Mouse (Mus musculus) ZHBTc4 (cell line): ENCODE measurements around the gene Gm49450.
"Not testable (repeated sequence)": the region's sequence is repeated elsewhere in the genome, so short reads cannot be mapped to it uniquely, and the experiment has no call there.

Experiments
- DNase-seq: peaks from one replicate; pipeline ENCODE4 v3.0.0-alpha.2; 2011; ENCODE audit warnings: low read depth, low spot score

The Gm49450 gene

DNA sequence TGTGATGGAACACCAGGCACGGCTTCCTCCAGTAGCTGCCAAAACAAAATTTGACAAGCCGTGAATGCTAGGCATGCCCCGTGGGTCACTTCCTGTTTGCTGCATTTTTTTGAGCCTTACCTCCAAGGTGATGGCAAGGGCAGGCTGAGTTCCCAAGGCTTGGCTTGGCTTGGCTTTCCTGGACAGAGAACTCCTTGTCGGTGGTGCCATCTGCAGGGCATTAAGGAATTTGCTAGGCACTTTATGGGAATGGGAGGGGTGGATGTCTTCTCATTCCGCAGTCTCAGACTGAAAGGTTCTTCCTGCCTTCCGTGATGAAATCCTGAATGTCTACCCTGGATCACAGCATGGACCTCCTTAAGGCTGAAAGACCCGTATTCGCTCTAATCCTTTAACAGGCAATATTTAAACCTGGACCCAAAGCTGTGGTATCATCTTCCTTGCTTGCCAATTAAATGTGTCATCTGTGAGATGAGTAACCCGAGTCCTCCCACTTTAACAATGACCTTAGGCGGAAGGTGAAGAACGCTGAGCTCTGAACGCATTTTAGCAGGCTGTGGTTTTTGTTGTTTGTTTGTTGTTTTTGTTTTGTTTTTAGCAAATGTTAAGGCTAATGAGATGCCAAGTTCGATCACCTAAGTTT, 24.6 kb downstream of the Gm49450 start:
- peak; percentile 95 for DNase-seq

DNA sequence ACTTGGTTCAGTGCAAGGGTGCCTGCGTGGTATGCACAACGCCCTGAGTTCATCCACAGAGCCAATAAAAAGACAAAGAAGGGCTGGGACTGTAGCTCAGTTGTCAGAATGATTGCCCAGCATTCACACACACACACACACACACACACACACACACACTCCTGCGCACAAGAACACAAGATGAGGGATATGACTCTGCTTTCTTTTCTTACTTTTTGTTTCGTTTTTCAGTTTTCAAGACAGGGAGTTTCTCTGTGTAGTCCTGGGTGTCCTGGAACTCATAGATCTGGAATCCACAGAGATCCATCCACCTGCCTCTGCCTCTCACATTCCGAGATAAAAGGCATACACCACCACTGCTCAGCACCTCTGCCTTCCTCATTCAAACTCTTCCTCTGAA, 25.8 kb downstream of the Gm49450 start:
- DNase-seq = no peak

DNA sequence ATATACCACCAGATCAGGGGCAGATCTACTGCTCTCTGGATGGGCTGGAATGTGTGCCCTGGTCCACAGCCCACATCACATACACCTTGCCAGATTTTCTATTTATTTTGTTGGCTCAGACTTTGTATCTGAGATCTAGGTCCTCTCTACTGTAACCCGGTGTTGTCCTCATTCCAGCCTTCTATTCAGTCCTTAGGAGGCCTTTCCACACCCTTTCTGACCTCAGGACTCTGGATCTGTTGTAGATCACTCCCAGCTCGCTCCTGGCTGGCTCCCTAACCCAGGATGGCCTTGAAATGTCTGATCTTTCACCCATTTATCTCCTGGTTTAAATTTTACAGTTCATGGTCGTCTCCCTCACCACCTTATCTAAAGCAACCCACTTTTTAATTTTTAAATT, 28.7 kb downstream of the Gm49450 start:
- no peak for DNase-seq

DNA sequence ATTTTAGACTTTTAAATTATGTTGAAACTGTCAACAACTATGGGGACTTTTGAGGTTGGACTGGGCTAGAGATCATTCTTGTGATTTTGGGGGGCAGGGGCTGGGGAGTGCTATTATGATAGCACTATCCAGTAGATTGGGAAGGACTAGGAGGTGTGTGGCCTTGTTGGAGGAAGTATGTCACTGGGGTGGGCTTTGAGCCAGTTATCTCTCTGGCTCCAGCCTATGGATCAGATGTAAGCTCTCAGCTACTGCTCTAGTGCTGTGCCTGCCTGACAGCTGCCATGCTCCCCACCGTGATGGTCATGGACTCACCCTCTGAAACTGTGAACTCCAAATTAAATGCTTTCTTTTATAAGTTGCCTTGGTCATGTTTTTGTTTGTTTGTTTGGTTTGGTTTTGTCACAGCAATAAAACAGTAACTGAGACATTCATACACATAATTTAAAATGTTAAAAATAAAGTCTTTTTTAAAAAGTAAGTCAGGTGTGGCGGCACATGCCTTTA, 30.3 kb downstream of the Gm49450 start:
- DNase-seq = no peak

DNA sequence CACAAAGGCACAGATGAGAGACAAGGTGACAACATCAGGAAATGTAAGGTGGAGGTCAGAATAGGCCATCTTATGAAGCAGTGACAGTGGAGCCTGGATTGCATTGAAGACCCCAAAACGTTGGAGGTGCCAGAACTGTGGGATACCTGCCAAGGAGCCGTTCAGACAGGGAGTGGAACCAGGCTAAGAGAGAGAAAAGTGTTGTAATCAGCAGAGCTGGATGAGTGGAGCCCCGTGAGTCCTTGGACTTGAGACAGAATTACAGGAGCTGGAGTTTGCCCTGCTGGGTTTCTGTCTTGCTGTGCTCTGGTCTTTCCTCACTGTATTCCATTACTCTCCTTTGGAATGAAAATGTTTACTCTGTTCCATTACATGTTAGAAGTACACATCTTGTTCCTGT, 30.8 kb downstream of the Gm49450 start:
- DNase-seq = no peak

DNA sequence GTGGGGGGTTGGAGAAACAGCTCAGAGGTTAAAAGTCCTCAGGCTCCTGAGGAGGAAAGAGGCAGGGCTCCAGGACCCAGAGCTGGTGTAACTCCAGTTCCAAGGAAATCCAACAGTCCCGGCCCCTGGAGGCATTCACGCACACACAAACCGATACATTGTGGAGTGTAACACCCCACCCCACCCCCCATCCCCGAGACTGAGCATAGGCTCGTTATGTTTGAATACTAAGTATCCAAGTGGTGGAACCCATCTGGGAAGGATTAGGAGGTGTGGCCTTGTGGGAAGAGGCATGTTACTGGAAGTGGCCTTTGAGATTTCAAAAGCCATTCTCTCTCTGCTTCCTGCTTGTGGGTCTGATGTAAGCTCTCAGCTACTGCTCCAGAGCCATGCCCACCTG, 31.8 kb downstream of the Gm49450 start:
- peak; percentile 61 for DNase-seq

DNA sequence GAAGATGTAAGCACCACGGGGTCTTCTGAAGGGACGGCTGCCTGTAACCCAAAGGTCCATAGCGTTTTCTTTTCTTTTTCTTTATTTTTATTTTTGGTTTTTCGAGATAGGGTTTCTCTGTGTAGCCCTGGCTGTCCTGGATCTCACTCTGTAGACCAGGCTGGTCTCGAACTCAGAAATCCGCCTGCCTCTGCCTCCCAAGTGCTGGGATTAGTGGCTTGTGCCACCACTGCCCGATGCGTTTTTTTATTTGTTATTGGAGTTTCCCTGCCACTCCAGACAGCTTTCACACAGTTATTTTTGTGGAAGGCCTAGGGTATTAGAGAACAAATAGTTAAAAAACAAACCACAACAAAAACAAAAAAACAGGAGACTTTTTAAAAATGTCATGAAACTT, 34.9 kb downstream of the Gm49450 start:
- not testable (repeated sequence) for DNase-seq

DNA sequence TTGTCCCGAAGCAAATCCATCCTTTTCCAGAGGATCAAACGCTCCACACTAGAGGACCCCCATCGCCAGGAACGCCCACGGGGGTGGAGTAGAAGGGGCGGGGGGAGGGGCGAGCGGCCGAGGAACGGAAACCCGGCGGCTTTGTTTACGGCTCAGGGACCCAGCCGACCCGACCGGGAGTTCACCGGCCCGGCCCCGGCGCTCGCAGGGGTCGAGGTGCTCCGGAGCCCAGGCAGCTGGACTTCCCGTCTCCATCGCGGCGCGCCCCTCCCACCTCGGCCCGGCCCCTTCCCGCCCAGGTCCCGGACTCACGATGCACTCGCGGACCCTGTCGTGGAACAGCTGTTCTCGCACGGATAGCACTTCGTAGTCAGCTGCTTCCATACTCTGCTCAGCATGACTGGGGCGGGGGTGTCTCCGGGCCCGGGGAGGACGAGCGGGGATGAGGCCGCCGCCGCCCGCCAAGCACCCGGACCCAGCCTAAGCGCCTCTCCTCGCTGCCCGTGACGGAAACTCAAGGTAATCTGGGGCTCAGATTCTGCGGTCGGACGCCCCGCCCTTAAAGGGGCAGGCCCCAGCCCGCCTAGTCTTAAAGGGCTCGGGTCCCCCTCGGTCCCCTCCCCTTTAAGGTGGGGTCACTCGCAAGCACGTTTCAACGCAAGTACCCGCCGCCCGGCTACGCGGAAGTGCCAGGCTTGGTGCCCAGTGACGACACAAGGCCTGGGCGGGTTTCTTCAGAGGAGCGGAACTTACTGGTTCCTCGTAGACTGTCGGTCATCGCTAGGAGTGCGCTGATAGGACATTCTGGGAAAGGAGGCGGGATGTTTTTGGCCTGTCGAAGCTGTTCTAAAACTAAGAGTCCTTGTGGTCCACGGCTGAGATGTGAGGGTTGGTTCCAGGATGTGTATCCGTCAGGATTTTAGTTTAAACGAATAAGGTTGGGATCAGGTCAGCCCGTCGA, 35.5 kb downstream of the Gm49450 start, which contains the start of gene Lmbr1l:
TSS of gene Lmbr1l (minus strand) at position 694 of the 961 bp plus-strand sequence.
- DNase-seq = peak; percentile 99

DNA sequence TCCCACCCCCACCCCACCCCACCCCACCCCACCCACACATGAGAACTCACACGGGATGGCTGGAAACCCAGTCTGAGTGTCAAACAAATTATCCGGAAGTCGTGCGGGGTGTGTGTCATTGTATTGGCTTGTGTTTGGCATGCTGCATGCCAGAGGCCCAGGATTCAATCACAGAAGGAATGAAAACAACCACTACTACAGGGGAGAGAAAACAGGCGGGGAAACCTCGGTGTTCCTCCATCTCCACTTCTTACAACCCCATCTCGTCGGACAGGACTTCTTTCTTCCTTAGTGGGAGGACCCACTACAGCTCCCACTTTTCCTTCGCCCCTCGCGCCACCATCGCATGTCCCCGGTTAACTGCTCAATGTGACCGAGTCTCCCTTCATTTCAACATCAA, 36.3 kb downstream of the Gm49450 start:
- DNase-seq = peak; percentile 51

DNA sequence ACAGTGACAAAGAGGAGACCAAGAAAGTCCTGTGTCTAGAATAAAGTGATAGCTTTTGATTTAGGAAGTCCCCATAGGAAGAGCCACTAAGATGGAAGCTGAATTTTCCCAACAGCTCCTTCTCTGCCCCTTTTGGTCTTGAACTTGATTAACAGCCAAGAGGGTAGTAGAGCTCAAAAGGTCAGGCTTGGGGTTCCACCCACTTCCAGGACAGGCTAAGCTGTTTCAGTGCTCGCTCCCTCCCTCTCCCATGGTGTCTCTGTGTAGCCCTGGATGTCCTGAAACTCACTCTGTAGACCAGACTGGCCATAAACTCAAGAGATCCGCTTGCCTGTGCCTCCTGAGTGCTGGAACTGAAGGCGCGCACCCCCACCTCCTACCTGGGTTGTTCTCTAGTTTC, 37.3 kb downstream of the Gm49450 start:
- no peak for DNase-seq

DNA sequence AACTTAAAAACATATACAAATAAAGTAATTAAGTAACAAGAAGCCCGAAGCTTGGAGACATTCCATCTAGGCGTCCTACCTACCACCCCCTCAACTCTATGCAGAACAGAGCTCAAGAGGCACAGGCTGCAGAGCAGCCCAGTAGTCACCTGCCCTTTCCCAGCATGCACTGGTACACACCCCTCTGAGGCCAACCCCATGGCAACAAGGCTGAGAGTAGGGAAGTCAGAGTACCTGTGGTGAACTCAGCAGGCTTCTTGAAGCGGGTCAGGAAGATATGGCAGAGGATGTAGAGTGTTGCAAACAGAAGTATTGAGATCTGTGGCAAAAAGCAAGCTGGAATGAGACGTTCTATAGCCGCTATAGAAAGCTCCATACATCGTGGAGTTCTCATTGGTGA, 38.4 kb downstream of the Gm49450 start:
- DNase-seq = no peak

DNA sequence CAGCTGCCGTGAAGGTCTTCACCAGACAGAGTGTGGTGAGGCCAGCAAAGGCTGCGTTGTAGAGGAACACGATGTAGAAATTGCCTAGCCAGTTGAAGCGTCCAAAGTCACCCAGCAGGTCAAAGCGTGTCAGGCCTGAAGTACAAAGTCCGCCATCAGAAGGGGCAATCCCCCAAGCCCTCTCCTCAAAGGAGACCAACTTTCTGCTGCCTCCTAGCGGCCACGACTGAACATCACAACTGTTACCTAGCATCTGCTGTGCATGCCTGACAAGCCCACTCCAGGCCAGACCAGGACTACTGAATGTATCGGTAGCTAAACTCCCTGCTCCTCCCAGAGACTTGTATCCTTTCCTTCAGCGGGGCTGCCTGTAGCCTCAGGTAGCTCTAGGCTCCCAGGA, 48.7 kb downstream of the Gm49450 start:
- peak; percentile 86 for DNase-seq

DNA sequence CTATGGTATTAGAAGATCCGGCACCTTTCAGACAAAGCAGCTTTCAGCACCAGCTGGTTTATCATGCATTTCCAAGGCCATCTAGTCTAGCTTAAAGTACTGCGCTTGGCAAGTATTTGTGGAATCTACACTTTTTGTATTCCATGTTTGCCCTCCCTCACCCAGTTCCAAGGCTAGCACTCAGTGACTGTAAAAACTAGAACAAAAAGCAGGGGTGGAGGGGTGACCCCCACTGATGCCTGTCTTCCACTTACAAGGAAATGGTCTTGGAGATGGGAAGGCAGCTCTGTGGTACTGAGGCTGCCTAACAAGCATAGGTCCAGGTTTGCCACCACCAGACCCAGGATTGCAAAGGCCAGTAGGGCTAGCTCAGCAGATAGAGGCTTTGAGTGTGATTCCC, 50.8 kb downstream of the Gm49450 start:
- no peak for DNase-seq

DNA sequence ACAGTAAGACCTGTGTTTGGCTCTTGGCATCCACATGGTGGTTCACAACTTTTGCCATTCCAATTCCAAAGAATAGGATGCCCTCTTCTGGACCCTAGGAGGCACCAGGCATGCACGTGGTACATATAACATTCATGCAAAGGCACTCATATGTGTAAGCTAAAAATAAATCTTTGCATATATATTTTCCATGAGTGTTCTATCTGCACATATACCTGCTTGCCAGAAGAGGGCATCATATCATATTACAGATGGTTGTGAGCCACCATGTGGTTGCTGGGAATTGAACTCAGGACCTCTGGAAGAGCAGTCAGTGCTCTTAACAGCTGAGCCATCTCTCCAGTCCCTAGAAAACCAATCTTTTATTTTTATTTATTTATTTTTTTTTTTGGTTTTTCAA, 51.8 kb downstream of the Gm49450 start:
- no peak for DNase-seq

DNA sequence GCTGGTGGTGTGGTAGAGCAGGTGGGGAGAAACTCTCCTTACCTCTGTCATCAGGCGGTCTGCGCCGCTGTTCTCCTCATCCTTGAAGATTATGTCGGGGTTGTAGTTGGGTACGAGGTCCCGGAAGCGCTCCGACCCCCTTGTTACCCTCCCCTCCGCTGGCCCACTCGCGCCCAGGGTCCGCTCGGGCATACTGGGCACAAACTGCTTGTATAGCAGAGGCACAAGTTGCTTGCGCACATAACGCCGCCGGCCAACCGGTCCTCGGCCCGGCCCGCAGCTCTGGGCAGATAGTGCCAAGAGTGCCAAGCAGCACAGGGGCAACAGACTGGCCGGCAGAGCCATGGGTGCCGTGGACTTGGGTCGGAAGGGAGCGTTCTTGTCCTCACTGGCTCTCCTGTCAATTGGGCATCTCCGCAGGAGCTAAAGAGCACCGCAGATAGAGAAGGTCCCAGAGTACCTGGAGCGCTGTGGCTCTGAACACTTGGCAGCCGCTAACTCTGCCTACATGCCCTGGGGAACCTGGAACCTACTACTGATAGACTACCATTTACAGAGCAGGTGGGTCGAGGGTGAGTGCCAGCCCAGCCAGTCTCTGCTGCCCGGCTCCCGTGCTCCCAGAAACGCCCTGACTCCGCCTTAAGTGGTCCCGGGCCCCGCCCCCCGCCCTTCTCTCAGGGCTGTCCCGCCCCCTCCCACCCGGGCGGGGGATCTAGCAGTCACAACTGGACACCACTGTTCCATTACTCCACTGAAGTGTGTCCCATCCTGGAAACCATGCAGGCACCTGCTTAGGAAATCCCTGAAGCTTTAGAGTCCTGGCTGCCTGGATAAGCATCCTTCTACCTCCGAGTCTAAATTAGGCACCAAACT, 55.2 kb downstream of the Gm49450 start, which contains the start of gene Dhh:
TSS of gene Dhh (minus strand) at position 613 of the 873 bp plus-strand sequence.
- DNase-seq = peak; percentile 70

DNA sequence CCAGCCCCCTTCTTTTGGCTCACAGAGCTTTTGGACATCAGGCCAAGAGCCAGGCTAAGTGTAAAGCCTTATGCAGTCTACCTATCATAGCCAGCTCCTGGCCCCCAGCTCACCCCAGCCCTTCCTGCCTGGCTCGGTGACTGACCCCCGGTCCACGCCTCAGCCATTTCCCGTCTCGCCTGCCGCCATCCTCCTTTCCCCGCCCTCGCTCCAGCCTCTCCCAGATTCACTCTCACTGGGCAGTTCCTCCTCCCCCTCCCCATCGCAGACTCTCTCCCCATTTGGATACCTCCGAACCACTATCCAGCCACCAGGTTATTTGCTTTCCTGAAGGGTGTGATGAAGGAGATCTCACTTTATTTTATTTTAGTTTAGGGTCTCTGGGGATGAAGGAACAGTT, 55.9 kb downstream of the Gm49450 start:
- peak; percentile 43 for DNase-seq

DNA sequence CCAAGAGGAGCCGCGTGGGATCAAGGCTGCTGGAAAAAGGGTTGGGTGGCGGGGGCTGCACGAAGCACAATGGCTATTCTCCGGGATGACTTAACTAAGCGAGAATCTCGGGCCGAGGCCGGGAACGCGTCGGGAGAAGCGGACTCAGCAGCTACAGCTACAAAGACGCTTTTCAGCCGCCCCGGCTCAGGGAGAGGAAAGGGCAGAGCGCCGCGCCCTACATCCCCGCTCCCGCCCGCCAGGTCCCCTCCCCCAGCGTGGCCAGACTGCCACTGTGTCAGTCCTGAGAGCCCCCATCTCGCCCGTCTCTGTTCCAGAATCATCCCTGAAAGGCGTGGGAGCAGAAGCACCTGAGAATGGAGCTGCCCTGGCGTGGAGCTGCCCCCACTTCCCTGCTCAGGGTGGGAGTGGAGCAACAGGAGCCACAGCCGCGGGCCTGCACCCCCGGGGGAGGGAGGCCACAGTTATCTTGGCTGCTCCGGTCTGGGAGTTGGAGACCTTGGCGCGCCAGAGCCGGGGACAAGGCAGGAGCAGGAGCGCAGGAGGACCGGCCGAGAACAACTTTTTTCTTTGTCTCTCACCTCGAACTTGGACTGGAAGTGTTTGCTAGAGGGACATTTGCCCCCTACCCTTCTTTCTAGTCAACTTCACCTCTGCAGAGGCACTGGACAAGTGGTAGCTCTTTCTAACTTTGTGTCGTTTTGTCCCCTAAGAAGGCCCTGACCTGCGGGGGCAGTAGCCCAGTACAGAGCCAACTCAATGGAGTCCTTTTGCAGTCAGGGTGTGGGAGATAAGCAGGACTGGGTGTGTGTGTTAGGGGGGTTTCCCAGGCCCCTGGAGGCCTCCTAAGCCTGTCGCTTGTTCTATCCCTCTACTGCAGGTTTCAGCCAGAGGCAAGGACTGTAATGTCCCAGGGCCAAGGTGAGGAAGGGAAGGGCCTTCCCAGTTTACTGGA, 57.4 kb downstream of the Gm49450 start:
- DNase-seq = peak; percentile 81

DNA sequence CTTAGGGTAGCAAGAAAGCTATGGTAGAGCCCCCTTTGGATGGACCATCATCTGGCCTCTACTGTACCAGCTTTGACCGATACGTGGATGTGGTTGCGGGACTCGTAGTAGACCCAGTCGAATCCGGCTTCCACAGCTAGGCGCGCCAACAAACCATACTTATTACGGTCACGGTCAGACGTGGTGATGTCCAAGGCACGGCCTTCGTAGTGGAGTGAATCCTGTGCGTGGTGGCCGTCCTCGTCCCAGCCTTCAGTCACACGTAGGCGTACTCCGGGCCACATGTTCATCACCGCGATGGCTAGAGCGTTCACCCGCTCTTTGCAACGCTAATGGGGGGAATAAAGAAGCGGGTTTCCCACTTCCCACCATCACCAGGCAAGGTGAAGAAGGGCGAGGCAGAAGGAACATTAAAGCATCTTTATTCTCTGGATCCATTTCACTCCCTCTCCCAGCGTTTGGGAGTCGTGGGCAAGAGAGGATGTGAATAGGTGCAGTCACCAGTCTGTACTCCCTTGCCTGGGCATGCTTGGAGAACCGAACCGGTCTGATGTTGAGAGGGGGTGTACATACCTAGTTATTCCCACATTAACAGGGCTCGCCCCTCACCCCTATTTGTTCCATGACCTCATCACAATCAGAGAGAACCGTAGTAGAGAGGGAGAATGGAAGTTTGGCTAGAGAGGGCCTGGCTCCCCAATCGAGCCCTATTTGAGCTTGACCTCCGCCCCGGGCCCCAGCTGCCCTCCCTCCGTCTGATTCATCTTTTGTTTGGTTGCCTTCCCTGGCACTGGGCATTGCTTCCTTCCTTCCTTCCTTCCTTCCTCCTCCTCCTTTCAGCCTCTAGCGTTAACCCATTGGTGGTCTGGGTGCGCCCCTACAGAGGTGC, 58.4 kb downstream of the Gm49450 start:
- peak; percentile 47 for DNase-seq
